Mouse (Mus musculus): ENCODE measurements around the gene Eqtn. TPM values are rescaled to one million over a fixed set of nuclear protein-coding genes. Genes with fewer than 3 reads are reported as not detected.

Eqtn gene
- polyA plus RNA-seq (2014; fragmentation: Nextera tagmentation; extraction: Ambion mirVana): not detected in 2 replicates

DNA sequence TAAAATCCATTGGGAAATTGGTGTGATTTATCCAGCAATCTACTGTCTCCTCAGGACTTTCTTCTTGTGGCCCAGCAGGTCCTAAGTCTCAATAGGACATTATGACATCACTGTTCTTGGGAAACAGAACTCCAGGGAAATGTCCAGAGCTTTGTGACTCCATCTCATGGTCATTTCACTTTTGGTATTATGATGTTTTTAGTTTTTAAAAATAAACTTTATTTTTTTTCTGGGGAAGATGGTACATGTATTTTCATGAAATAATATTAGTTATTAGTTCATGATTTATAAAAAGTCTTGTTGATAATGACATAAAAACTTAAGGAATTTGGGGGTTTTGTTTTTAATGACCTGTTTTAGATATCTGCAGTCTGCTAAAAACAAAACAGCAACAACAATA lies at the start of gene Eqtn:
TSS of gene Eqtn (minus strand) at position 101 of the 400 bp plus-strand sequence.
- Histone ChIP-seq H3K9ac (ENCODE audit: low read length) (no peak within 1 kb of the TSS), H3K36me3 (ENCODE audit: control insufficient read depth, insufficient read depth, low read length) (no peaks in the 10 kb centered on the region), H3K4me3 (ENCODE audit: low read depth, low read length) (no peak within 1 kb of the TSS), H3K9me3 (ENCODE audit: control insufficient read depth, low read length) (no peaks in the 10 kb centered on the region), H3K27me3 (ENCODE audit: control insufficient read depth, insufficient read depth, low read length) (no peaks in the 10 kb centered on the region), H3K27ac (replicated peaks; ENCODE audit: low read depth, low read length) (no peak within 1 kb of the TSS), H3K4me2 (ENCODE audit: low read depth, severe bottlenecking) (no peak within 1 kb of the TSS), H3K4me1 (ENCODE audit: control insufficient read depth, insufficient read depth, low read length) (no peaks in the 10 kb centered on the region)
- no peak for DNase-seq (ENCODE audit: low spot score)
- ATAC-seq (ENCODE audit: insufficient number of reproducible peaks, low FRiP score, low TSS enrichment, low read depth): no peak

DNA sequence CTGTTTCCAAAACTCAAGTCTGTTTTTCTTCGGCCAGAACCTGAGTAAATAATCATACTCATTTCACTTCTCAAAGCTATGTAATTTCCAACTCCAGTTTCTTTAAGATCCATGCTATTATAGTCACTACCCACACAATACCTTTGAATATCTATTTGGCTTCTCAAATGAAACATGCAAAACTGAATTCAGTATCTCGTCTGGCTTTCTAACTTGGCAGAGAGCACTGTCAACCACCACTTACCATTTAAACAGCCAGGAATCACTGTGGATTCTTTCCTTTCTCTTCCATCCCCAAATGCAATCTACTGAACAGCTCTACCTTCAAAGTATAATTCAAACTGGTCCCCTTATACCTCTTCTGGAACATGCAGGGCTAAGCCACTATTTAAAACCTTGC lies 44.7 kb upstream of the Eqtn start:
- H3K9ac ChIP-seq (ENCODE audit: low read length): no peak overlapping the region
- ATAC-seq (ENCODE audit: insufficient number of reproducible peaks, low FRiP score, low TSS enrichment, low read depth) (no peak), DNase-seq (ENCODE audit: low spot score) (no peak)
- 0 out of 2 replicates have a peak, but pooled peaks cover 5% of the 10 kb centered on the region for H3K4me1 ChIP-seq (ENCODE audit: control insufficient read depth, insufficient read depth, low read length)
- 90% methylated on average over 2 of the region's 2 CpGs for WGBS
- H3K9me3 ChIP-seq (ENCODE audit: control insufficient read depth, low read length): no peaks in the 10 kb centered on the region
- no peak overlapping the region for H3K4me2 ChIP-seq (ENCODE audit: low read depth, severe bottlenecking)
- peaks cover 8% of the 10 kb centered on the region; the same call in 1 of the 2 replicates for H3K36me3 ChIP-seq (ENCODE audit: control insufficient read depth, insufficient read depth, low read length)
- H3K27ac ChIP-seq (replicated peaks; ENCODE audit: low read depth, low read length): no peak overlapping the region
- H3K27me3 ChIP-seq (ENCODE audit: control insufficient read depth, insufficient read depth, low read length): no peaks in the 10 kb centered on the region
- H3K4me3 ChIP-seq (ENCODE audit: low read depth, low read length): no peak overlapping the region

DNA sequence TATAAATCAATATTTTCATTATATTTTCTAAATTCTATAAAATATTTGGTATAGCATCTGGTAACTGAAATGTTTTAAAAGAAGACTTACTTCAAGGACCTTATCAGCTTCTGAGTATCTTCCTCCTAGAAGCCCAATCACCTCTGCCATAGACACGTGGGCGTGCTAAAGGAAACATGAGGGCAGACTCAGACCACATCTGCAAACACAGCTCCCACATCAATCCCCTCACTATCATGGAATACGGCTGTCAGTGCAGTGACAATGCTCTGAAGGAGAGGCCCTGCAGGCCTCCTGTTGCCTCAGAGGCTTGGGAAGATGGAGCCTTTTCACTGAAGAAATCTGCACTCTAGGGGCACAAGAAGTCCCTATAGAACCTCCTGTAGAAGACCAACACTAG lies 24.1 kb upstream of the Eqtn start:
- WGBS: 90% methylated on average over 3 of the region's 3 CpGs
- DNase-seq (ENCODE audit: low spot score) (no peak), ATAC-seq (ENCODE audit: insufficient number of reproducible peaks, low FRiP score, low TSS enrichment, low read depth) (no peak)
- peaks cover 11% of the 10 kb centered on the region for H3K36me3 ChIP-seq (ENCODE audit: control insufficient read depth, insufficient read depth, low read length)
- H3K4me2 ChIP-seq (ENCODE audit: low read depth, severe bottlenecking): no peak overlapping the region
- no peaks in the 10 kb centered on the region for H3K4me1 ChIP-seq (ENCODE audit: control insufficient read depth, insufficient read depth, low read length)
- no peak overlapping the region for H3K9ac ChIP-seq (ENCODE audit: low read length)
- H3K27ac ChIP-seq (replicated peaks; ENCODE audit: low read depth, low read length): no peak overlapping the region
- H3K9me3 ChIP-seq (ENCODE audit: control insufficient read depth, low read length): no peaks in the 10 kb centered on the region
- H3K27me3 ChIP-seq (ENCODE audit: control insufficient read depth, insufficient read depth, low read length): no peaks in the 10 kb centered on the region
- H3K4me3 ChIP-seq (ENCODE audit: low read depth, low read length): no peak overlapping the region

DNA sequence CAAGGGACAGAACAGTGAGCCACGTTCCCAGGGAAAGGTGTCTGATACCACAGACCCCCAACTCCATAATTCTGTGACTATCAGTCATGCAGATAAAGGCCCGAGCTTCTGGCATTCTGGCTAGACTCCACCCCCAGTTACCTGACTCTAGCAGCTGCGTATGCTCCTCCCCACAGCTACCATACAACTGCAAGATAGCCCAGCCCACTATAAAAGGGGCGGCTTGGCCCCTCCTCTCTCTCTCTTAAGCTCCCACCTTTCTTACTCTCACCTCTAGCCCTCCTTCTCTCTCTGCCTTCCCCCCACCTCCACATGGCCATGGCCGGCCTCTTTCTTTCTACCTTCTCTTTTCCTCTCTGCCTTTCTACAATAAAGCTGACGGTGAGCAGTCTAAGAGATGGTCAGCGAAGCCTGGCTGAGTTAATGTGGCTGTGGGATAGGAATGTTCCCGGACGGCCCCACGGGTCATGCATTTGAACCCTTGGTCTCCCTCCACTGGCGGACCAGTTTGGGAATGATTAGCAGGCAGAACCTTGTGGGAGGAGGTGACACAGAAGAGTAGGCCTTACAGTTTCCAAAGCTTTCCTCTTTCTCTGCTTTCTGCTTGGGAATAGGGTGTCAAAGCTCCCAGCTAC lies 12.7 kb upstream of the Eqtn start:
- H3K9ac ChIP-seq (ENCODE audit: low read length): no peak overlapping the region
- no peak overlapping the region for H3K4me3 ChIP-seq (ENCODE audit: low read depth, low read length)
- no peak overlapping the region for H3K4me2 ChIP-seq (ENCODE audit: low read depth, severe bottlenecking)
- H3K4me1 ChIP-seq (ENCODE audit: control insufficient read depth, insufficient read depth, low read length): no peaks in the 10 kb centered on the region
- no peaks in the 10 kb centered on the region for H3K9me3 ChIP-seq (ENCODE audit: control insufficient read depth, low read length)
- peaks cover 10% of the 10 kb centered on the region; the same call in 1 of the 2 replicates for H3K36me3 ChIP-seq (ENCODE audit: control insufficient read depth, insufficient read depth, low read length)
- no peak for ATAC-seq (ENCODE audit: insufficient number of reproducible peaks, low FRiP score, low TSS enrichment, low read depth)
- no peak for DNase-seq (ENCODE audit: low spot score)
- no peaks in the 10 kb centered on the region for H3K27me3 ChIP-seq (ENCODE audit: control insufficient read depth, insufficient read depth, low read length)
- no peak overlapping the region for H3K27ac ChIP-seq (replicated peaks; ENCODE audit: low read depth, low read length)
- 80% methylated on average over 11 of the region's 11 CpGs for WGBS

DNA sequence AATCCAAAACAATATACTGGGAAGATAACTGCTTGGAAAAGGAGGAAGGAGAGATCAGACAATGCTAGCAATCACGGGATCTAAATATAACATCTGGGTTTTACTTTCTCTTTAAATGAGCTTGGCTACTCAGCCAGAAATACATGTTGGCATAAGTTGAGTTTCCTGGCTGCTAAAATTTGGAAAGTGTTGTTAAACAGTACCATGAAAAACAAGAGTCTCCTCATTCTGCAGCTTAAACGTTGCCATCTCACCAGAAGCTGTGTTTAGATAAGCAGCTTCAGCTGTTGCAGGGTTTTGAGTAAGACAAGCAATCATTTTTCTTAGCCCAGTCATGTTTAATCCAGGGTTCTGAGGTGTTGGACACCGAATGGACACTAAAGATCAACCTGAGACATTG lies 26.9 kb downstream of the Eqtn start:
- Histone ChIP-seq H3K4me3 (ENCODE audit: low read depth, low read length) (no peak overlapping the region), H3K9me3 (ENCODE audit: control insufficient read depth, low read length) (no peaks in the 10 kb centered on the region), H3K4me2 (ENCODE audit: low read depth, severe bottlenecking) (no peak overlapping the region), H3K36me3 (ENCODE audit: control insufficient read depth, insufficient read depth, low read length) (no peaks in the 10 kb centered on the region), H3K9ac (ENCODE audit: low read length) (no peak overlapping the region), H3K27ac (replicated peaks; ENCODE audit: low read depth, low read length) (no peak overlapping the region), H3K4me1 (ENCODE audit: control insufficient read depth, insufficient read depth, low read length) (no peaks in the 10 kb centered on the region), H3K27me3 (ENCODE audit: control insufficient read depth, insufficient read depth, low read length) (no peaks in the 10 kb centered on the region)
- ATAC-seq (ENCODE audit: insufficient number of reproducible peaks, low FRiP score, low TSS enrichment, low read depth) (no peak), DNase-seq (ENCODE audit: low spot score) (no peak)
- WGBS: 75% methylated on average over 3 of the region's 3 CpGs

DNA sequence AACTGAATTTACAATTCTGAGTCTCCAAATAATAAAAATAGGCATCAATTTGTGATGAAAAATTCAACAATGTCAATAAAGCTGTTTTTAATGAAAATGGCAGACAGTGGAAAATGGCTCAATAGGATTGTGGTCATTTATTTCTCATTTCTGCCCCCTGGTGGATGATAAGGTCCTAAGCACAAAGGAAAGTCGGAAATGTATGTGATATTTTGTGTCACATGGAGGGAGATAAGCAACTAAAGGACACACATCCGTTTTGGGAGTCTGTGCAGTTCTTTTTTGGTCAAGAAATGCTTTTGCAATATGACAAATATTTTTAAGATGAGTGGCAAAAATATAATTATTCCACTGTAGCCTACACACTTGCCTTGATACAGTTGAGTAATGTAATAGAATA lies 27.9 kb downstream of the Eqtn start:
- WGBS: 28% methylated on average over 2 of the region's 2 CpGs
- Histone ChIP-seq H3K4me3 (ENCODE audit: low read depth, low read length) (no peak overlapping the region), H3K36me3 (ENCODE audit: control insufficient read depth, insufficient read depth, low read length) (no peaks in the 10 kb centered on the region), H3K4me2 (ENCODE audit: low read depth, severe bottlenecking) (no peak overlapping the region), H3K27ac (replicated peaks; ENCODE audit: low read depth, low read length) (no peak overlapping the region), H3K27me3 (ENCODE audit: control insufficient read depth, insufficient read depth, low read length) (no peaks in the 10 kb centered on the region), H3K9ac (ENCODE audit: low read length) (no peak overlapping the region), H3K9me3 (ENCODE audit: control insufficient read depth, low read length) (no peaks in the 10 kb centered on the region), H3K4me1 (ENCODE audit: control insufficient read depth, insufficient read depth, low read length) (no peaks in the 10 kb centered on the region)
- ATAC-seq (ENCODE audit: insufficient number of reproducible peaks, low FRiP score, low TSS enrichment, low read depth): no peak
- DNase-seq (ENCODE audit: low spot score): no peak

Other genes with a start within 250 kb of the Eqtn start
- gene Tek, start 189.6 kb downstream of the Eqtn start, polyA plus RNA-seq (2014; fragmentation: Nextera tagmentation; extraction: Ambion mirVana): 9.0 and 9.6 TPM in 2 replicates
- gene Mysm1, start 50.3 kb upstream of the Eqtn start, polyA plus RNA-seq (2014; fragmentation: Nextera tagmentation; extraction: Ambion mirVana): 29.5 and 29.9 TPM in 2 replicates
- gene Jun, start 123.4 kb upstream of the Eqtn start, polyA plus RNA-seq (2014; fragmentation: Nextera tagmentation; extraction: Ambion mirVana): 29.3 and 42.7 TPM in 2 replicates